Comparison of ENCODE assay signal across 8 mouse cellular contexts in genomic region chr3:96502181-96503082, GRCm38 (mm10). TPM values are rescaled to one million over a fixed set of nuclear protein-coding genes. Genes with fewer than 3 reads are reported as not detected.
DNase-seq lines count a peak whose midpoint lies in the region; ATAC-seq and TF ChIP-seq lines count a peak whose summit lies in the region.

No protein-coding gene starts in this region.

- peak overlapping the region; percentile 52 for H3K9ac ChIP-seq in lung, embryonic 14.5 days
- peak overlapping the region; percentile 71 for H3K9ac ChIP-seq in heart, embryonic 16.5 days (ENCODE audit: low read length)
- H3K9ac ChIP-seq in liver, embryonic 13.5 days, result peak overlapping the region; percentile 77

- H3K4me3 ChIP-seq in lung, embryonic 14.5 days (ENCODE audit: low read depth, low read length), result peak overlapping the region; percentile 54
- peak overlapping the region; percentile 65 for H3K4me3 ChIP-seq in bone marrow macrophage, adult 2 months (ENCODE audit: insufficient read depth, low read length)
- peak overlapping the region; percentile 88 for H3K4me3 ChIP-seq in heart, embryonic 16.5 days (ENCODE audit: low read length)
- H3K4me3 ChIP-seq in liver, embryonic 13.5 days (replicated peaks), result peak overlapping the region; percentile 72

- WGBS in lung, embryonic 14.5 days, result under 1% methylated on average over 19 of the region's 19 CpGs
- WGBS in heart, embryonic 16.5 days, result under 1% methylated on average over 19 of the region's 19 CpGs
- under 1% methylated on average over 19 of the region's 19 CpGs for WGBS in liver, embryonic 13.5 days (ENCODE audit: insufficient replicate concordance)

- TF ChIP-seq POLR2A in bone marrow macrophage, adult 2 months (IDR thresholded peaks at IDR 0.05; ENCODE audit: borderline replicate concordance, low read depth, low read length), result no peak

- H3K4me2 ChIP-seq in lung, embryonic 14.5 days, result peak overlapping the region; percentile 87
- H3K4me2 ChIP-seq in heart, embryonic 16.5 days (ENCODE audit: low read depth, low read length), result peak overlapping the region; percentile 92
- peak overlapping the region; percentile 95 for H3K4me2 ChIP-seq in liver, embryonic 13.5 days

- no peaks in the 10 kb centered on the region for H3K9me3 ChIP-seq in lung, embryonic 14.5 days (ENCODE audit: low read depth, low read length)
- no peaks in the 10 kb centered on the region for H3K9me3 ChIP-seq in heart, embryonic 16.5 days (replicated peaks; ENCODE audit: control insufficient read depth, low read length)
- no peaks in the 10 kb centered on the region for H3K9me3 ChIP-seq in liver, embryonic 13.5 days (replicated peaks)

- DNase-seq in lung, embryonic 14.5 days, result peak; percentile 20
- DNase-seq in lung, postnatal 25 days (ENCODE audit: low spot score), result no peak
- no peak for DNase-seq in liver, embryonic 13.5 days
- DNase-seq in testis, postnatal 10 days (ENCODE audit: low spot score), result peak; percentile 44
- no peak for DNase-seq in right cerebral cortex, postnatal 4 days
- DNase-seq in left cerebral cortex, adult 8-10 months (ENCODE audit: low spot score in 2 of 2), result no peak

- peak overlapping the region; percentile 71 for H3K27ac ChIP-seq in lung, embryonic 14.5 days (ENCODE audit: low read depth)
- H3K27ac ChIP-seq in bone marrow macrophage, adult 2 months (ENCODE audit: insufficient read depth, low read depth, low read length), result peak overlapping the region; percentile 20
- H3K27ac ChIP-seq in heart, embryonic 16.5 days (ENCODE audit: low read length), result peak overlapping the region; percentile 87
- H3K27ac ChIP-seq in liver, embryonic 13.5 days, result peak overlapping the region; percentile 86

- peaks cover 3% of the 10 kb centered on the region; the same call in 1 of the 2 replicates for H3K4me1 ChIP-seq in lung, embryonic 14.5 days (ENCODE audit: insufficient read depth)
- H3K4me1 ChIP-seq in bone marrow macrophage, adult 2 months (ENCODE audit: control insufficient read depth, insufficient read depth, low read length), result peaks cover 5% of the 10 kb centered on the region; the same call in 1 of the 2 replicates
- peaks cover 7% of the 10 kb centered on the region for H3K4me1 ChIP-seq in heart, embryonic 16.5 days (ENCODE audit: control insufficient read depth, insufficient read depth, low read length)
- peaks cover 16% of the 10 kb centered on the region for H3K4me1 ChIP-seq in liver, embryonic 13.5 days (replicated peaks)

- TF ChIP-seq CTCF in lung, embryonic 14.5 days (IDR thresholded peaks at IDR 0.05; ENCODE audit: low read depth), result no peak
- TF ChIP-seq CTCF in bone marrow macrophage, adult 2 months (IDR thresholded peaks at IDR 0.05; ENCODE audit: low read depth, low read length), result no peak

- ATAC-seq in lung, embryonic 14.5 days (ENCODE audit: insufficient read depth), result no peak
- no peak for ATAC-seq in heart, embryonic 16.5 days (replicated peaks; ENCODE audit: extremely low read depth, insufficient read depth, low FRiP score)
- ATAC-seq in liver, embryonic 13.5 days (ENCODE audit: low read depth), result no peak

- no peaks in the 10 kb centered on the region for H3K27me3 ChIP-seq in lung, embryonic 14.5 days (ENCODE audit: insufficient read depth, low read length)
- no peaks in the 10 kb centered on the region for H3K27me3 ChIP-seq in heart, embryonic 16.5 days (ENCODE audit: control insufficient read depth, insufficient read depth, low read length)
- no peaks in the 10 kb centered on the region for H3K27me3 ChIP-seq in liver, embryonic 13.5 days

- H3K36me3 ChIP-seq in lung, embryonic 14.5 days (ENCODE audit: insufficient read depth), result no peaks in the 10 kb centered on the region
- no peaks in the 10 kb centered on the region for H3K36me3 ChIP-seq in heart, embryonic 16.5 days (ENCODE audit: control insufficient read depth, insufficient read depth)
- H3K36me3 ChIP-seq in liver, embryonic 13.5 days, result no peaks in the 10 kb centered on the region

RNA-seq across cellular contexts. Expression of gene Hfe2, which starts 22.5 kb away (rescaled TPM):
- 0.20 and 0.35 TPM in 2 replicates for polyA plus RNA-seq in lung, embryonic 14.5 days (2014; fragmentation: Nextera tagmentation; extraction: Ambion mirVana)
- not detected in 2 replicates for polyA plus RNA-seq in bone marrow macrophage, adult 2 months (2012; ENCODE audit: insufficient read depth, insufficient read length, missing spikeins)
- 8.5 and 10.9 TPM in 2 replicates for polyA plus RNA-seq in heart, embryonic 16.5 days (2015; fragmentation: Nextera tagmentation; extraction: Ambion mirVana)
- 1.3 and 1.7 TPM in 2 replicates for polyA plus RNA-seq in liver, embryonic 13.5 days (2015; fragmentation: Nextera tagmentation; extraction: Ambion mirVana)
- 1 to 10 TPM; 1.4 to 2.0 (median 1.7) TPM for total RNA-seq in left cerebral cortex, adult 8-10 months (2022)

RNA-seq across cellular contexts. Expression of gene BC107364, which starts 50.3 kb away (rescaled TPM):
- not detected in 2 replicates for polyA plus RNA-seq in lung, embryonic 14.5 days (2014; fragmentation: Nextera tagmentation; extraction: Ambion mirVana)
- polyA plus RNA-seq in bone marrow macrophage, adult 2 months (2012; ENCODE audit: insufficient read depth, insufficient read length, missing spikeins), result not detected in 2 replicates
- polyA plus RNA-seq in heart, embryonic 16.5 days (2015; fragmentation: Nextera tagmentation; extraction: Ambion mirVana), result 1.3 and 1.5 TPM in 2 replicates
- polyA plus RNA-seq in liver, embryonic 13.5 days (2015; fragmentation: Nextera tagmentation; extraction: Ambion mirVana), result not detected in 2 replicates
- total RNA-seq in left cerebral cortex, adult 8-10 months (2022), result not detected

RNA-seq across cellular contexts. Expression of gene Txnip, which starts 55.3 kb away (rescaled TPM):
- polyA plus RNA-seq in lung, embryonic 14.5 days (2014; fragmentation: Nextera tagmentation; extraction: Ambion mirVana), result 77.2 and 96.5 TPM in 2 replicates
- polyA plus RNA-seq in bone marrow macrophage, adult 2 months (2012; ENCODE audit: insufficient read depth, insufficient read length, missing spikeins), result 868 and 944 TPM in 2 replicates
- 209 and 226 TPM in 2 replicates for polyA plus RNA-seq in heart, embryonic 16.5 days (2015; fragmentation: Nextera tagmentation; extraction: Ambion mirVana)
- 29.7 and 29.9 TPM in 2 replicates for polyA plus RNA-seq in liver, embryonic 13.5 days (2015; fragmentation: Nextera tagmentation; extraction: Ambion mirVana)
- total RNA-seq in left cerebral cortex, adult 8-10 months (2022), result 10 to 100 TPM; 21.7 to 37.3 (median 26.8) TPM

Comparison
In these comparisons a context has a peak if more than half of its experiments do, and no peak if none do; other contexts are left out.
1. DNase-seq: peak in lung, embryonic 14.5 days (single experiment) and testis, postnatal 10 days (single experiment); none in lung, postnatal 25 days (single experiment), liver, embryonic 13.5 days (single experiment), right cerebral cortex, postnatal 4 days (single experiment) and left cerebral cortex, adult 8-10 months (0 of 2).
2. H3K27ac ChIP-seq: peak in every context shown above with its lines; median percentile 87 in heart, embryonic 16.5 days; 86 in liver, embryonic 13.5 days; 71 in lung, embryonic 14.5 days; 20 in bone marrow macrophage, adult 2 months.
3. Peak in every context shown above with its lines, with median percentiles within 50 percentile points of each other: H3K4me2 ChIP-seq, H3K4me3 ChIP-seq and H3K9ac ChIP-seq.